Mouse (Mus musculus) urinary bladder, postnatal 10 days (tissue): ENCODE measurements around the gene Krtap4-7.
"Not testable (repeated sequence)": the region's sequence is repeated elsewhere in the genome, so short reads cannot be mapped to it uniquely, and the experiment has no call there.

Source experiments
- DNase-seq: peaks from one replicate; pipeline ENCODE4 v3.0.0; 2022; ENCODE audit warnings: low spot score

Krtap4-7 gene

DNA sequence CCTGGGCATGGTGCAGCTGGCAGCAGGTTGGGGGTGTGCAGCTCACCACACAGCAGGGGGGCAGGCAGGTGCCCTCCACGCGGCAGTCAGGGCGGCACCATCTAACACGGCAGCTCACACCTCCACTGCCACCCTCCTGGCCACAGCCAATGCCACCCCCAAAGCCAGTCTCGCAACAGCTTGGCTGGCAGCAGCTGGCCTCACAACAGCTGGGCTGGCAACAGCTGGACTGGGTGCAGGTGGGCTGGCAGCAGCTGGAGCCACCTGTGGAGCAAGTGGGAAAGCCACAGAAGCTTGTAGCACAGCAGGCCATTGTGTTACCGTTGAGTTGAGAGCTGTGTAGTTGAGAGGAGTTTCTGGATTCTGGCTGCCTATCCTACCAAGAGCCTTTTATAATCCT lies 46.1 kb downstream of the Krtap4-7 start, which contains the start of gene Krtap9-3:
TSS of gene Krtap9-3 (minus strand) at position 364 of the 400 bp plus-strand sequence.
- DNase-seq = not testable (repeated sequence)
